Comparison of ENCODE assay signal across 2 mouse cellular contexts in the genomic region with DNA sequence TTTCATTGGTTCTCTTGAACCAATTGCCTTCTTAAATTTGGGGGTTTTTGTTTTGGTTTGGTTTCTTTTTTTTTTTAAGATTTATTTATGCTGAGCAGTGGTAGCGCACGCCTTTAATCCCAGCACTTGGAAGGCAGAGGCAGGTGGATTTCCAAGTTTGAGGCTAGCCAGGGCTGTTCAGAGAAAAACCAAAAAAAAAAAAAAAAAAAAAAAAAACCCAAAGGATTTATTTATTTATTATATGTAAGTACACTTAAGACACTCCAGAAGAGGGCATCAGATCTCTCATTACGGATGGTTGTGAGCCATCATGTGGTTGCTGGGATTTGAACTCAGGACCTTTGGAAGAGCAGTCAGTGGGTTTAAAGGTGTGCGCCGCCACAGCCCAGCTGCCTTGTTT.
TF ChIP-seq lines count a peak whose summit lies in the region.

No protein-coding gene starts in this region.

TF ChIP-seq in CH12.LX, 34 proteins besides CTCF, POLR2A, EP300 and RAD21:
- TF ChIP-seq ZNF384 (IDR thresholded peaks at IDR 0.05; ENCODE audit: low read depth, low read length) (peak; percentile 53), KAT2A (IDR thresholded peaks at IDR 0.05; ENCODE audit: insufficient replicate concordance, low read length) (no peak), USF2 (conservative IDR thresholded peaks at IDR 0.05; ENCODE audit: low read depth, low read length) (no peak)

TF ChIP-seq in MEL, 35 proteins besides CTCF, POLR2A, EP300 and RAD21:
- no peak for TF ChIP-seq ZMIZ1 (IDR thresholded peaks at IDR 0.05; ENCODE audit: low read depth, low read length)
- no peak for TF ChIP-seq ETS1 (IDR thresholded peaks at IDR 0.05; ENCODE audit: low read depth, low read length)
- TF ChIP-seq ZNF384 (IDR thresholded peaks at IDR 0.05; ENCODE audit: low read depth, low read length): peak; percentile 58
- TF ChIP-seq BHLHE40 (IDR thresholded peaks at IDR 0.05; ENCODE audit: borderline replicate concordance, low read depth, low read length): no peak
- no peak for TF ChIP-seq POLR2AphosphoS2 (IDR thresholded peaks at IDR 0.05; ENCODE audit: low read length)
- no peak for TF ChIP-seq HCFC1 (IDR thresholded peaks at IDR 0.05; ENCODE audit: low read depth, low read length)
- no peak for TF ChIP-seq CHD1 (IDR thresholded peaks at IDR 0.05; ENCODE audit: low read depth, low read length)
- no peak for TF ChIP-seq TBP (IDR thresholded peaks at IDR 0.05; ENCODE audit: low read depth, low read length)
